Mouse (Mus musculus): Measurements from ENCODE around the gene Jaml. TPM values are rescaled to one million over a fixed set of nuclear protein-coding genes. Genes with fewer than 3 reads are reported as not detected.

The Jaml gene
- polyA plus RNA-seq, 1 experiment from 2014 or later: not detected

GRCm38 (mm10) chr9:45062677-45063076 is 16.3 kb upstream of the Jaml start:
- no peaks in the 10 kb centered on the region for H3K36me3 ChIP-seq (ENCODE audit: control insufficient read depth, insufficient read depth, low read length)
- no peak overlapping the region for H3K9ac ChIP-seq (replicated peaks; ENCODE audit: low read depth, low read length)
- no peak overlapping the region for H3K4me2 ChIP-seq (ENCODE audit: low read depth, low read length)
- H3K4me1 ChIP-seq (ENCODE audit: control insufficient read depth, insufficient read depth, low read length): no peaks in the 10 kb centered on the region
- H3K27ac ChIP-seq (ENCODE audit: low read depth, low read length): no peak overlapping the region
- WGBS: 67% methylated on average over 3 of the region's 3 CpGs
- H3K27me3 ChIP-seq (ENCODE audit: control insufficient read depth, insufficient read depth, low read length): no peaks in the 10 kb centered on the region
- no peaks in the 10 kb centered on the region for H3K9me3 ChIP-seq (ENCODE audit: control insufficient read depth, low read length)
- H3K4me3 ChIP-seq (ENCODE audit: low read depth, low read length): no peak overlapping the region
- ATAC-seq (ENCODE audit: low read depth): no peak

- Histone ChIP-seq H3K9ac (replicated peaks; ENCODE audit: low read depth, low read length) (no peak overlapping the region), H3K27ac (ENCODE audit: low read depth, low read length) (no peak overlapping the region), H3K4me2 (ENCODE audit: low read depth, low read length) (no peak overlapping the region), H3K4me1 (ENCODE audit: control insufficient read depth, insufficient read depth, low read length) (no peaks in the 10 kb centered on the region), H3K36me3 (ENCODE audit: control insufficient read depth, insufficient read depth, low read length) (no peaks in the 10 kb centered on the region), H3K27me3 (ENCODE audit: control insufficient read depth, insufficient read depth, low read length) (no peaks in the 10 kb centered on the region), H3K4me3 (ENCODE audit: low read depth, low read length) (no peak overlapping the region), H3K9me3 (ENCODE audit: control insufficient read depth, low read length) (no peaks in the 10 kb centered on the region)
- 91% methylated on average over 6 of the region's 6 CpGs for WGBS
- no peak for ATAC-seq (ENCODE audit: low read depth)
Measured at GRCm38 (mm10) chr9:45064421-45064820, 14.6 kb upstream of the Jaml start.

- 83% methylated on average over 4 of the region's 4 CpGs for WGBS
- no peak overlapping the region for H3K4me2 ChIP-seq (ENCODE audit: low read depth, low read length)
Measured at GRCm38 (mm10) chr9:45066735-45067134, 12.2 kb upstream of the Jaml start.

GRCm38 (mm10) chr9:45071800-45072199 is 7.2 kb upstream of the Jaml start:
- H3K27ac ChIP-seq (ENCODE audit: low read depth, low read length): no peak overlapping the region
- no peak overlapping the region for H3K4me2 ChIP-seq (ENCODE audit: low read depth, low read length)
- no peak overlapping the region for H3K9ac ChIP-seq (replicated peaks; ENCODE audit: low read depth, low read length)
- WGBS: 59% methylated on average over 3 of the region's 3 CpGs
- no peak for ATAC-seq (ENCODE audit: low read depth)
- H3K4me1 ChIP-seq (ENCODE audit: control insufficient read depth, insufficient read depth, low read length): no peaks in the 10 kb centered on the region
- H3K27me3 ChIP-seq (ENCODE audit: control insufficient read depth, insufficient read depth, low read length): no peaks in the 10 kb centered on the region
- H3K9me3 ChIP-seq (ENCODE audit: control insufficient read depth, low read length): no peaks in the 10 kb centered on the region
- no peaks in the 10 kb centered on the region for H3K36me3 ChIP-seq (ENCODE audit: control insufficient read depth, insufficient read depth, low read length)
- no peak overlapping the region for H3K4me3 ChIP-seq (ENCODE audit: low read depth, low read length)

More at GRCm38 (mm10) chr9:45066735-45067134, 12.2 kb upstream of the Jaml start:
- H3K36me3 ChIP-seq (ENCODE audit: control insufficient read depth, insufficient read depth, low read length): no peaks in the 10 kb centered on the region
- H3K27ac ChIP-seq (ENCODE audit: low read depth, low read length): no peak overlapping the region
- H3K9me3 ChIP-seq (ENCODE audit: control insufficient read depth, low read length): no peaks in the 10 kb centered on the region
- H3K9ac ChIP-seq (replicated peaks; ENCODE audit: low read depth, low read length): no peak overlapping the region
- ATAC-seq (ENCODE audit: low read depth): no peak
- no peaks in the 10 kb centered on the region for H3K4me1 ChIP-seq (ENCODE audit: control insufficient read depth, insufficient read depth, low read length)
- H3K27me3 ChIP-seq (ENCODE audit: control insufficient read depth, insufficient read depth, low read length): no peaks in the 10 kb centered on the region
- no peak overlapping the region for H3K4me3 ChIP-seq (ENCODE audit: low read depth, low read length)

DNA sequence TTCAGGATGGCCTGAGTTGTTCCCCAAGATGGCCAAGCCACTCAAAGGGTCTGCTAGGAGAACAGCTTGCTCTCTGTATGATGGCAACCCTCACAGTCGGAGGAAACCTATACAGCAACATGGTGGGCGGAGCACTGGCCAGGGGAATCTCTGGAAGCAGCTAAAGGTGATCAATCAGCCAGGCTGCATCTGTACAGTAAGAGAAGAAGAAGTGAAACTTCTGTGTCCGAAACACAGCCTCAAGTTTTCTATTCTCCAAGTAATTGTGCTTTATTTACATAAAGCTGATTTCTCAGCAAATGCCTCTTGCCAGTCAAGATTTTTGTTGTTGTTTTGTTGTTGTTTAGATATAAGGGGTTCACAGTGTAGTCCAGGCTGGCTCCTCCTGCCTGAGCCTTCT is 1.1 kb upstream of the Jaml start:
- Histone ChIP-seq H3K27ac (ENCODE audit: low read depth, low read length) (no peak overlapping the region), H3K4me2 (ENCODE audit: low read depth, low read length) (no peak overlapping the region), H3K4me3 (ENCODE audit: low read depth, low read length) (no peak overlapping the region), H3K4me1 (ENCODE audit: control insufficient read depth, insufficient read depth, low read length) (no peaks in the 10 kb centered on the region), H3K9me3 (ENCODE audit: control insufficient read depth, low read length) (no peaks in the 10 kb centered on the region), H3K27me3 (ENCODE audit: control insufficient read depth, insufficient read depth, low read length) (no peaks in the 10 kb centered on the region), H3K36me3 (ENCODE audit: control insufficient read depth, insufficient read depth, low read length) (no peaks in the 10 kb centered on the region), H3K9ac (replicated peaks; ENCODE audit: low read depth, low read length) (no peak overlapping the region)
- 71% methylated on average over 3 of the region's 3 CpGs for WGBS
- ATAC-seq (ENCODE audit: low read depth): no peak

DNA sequence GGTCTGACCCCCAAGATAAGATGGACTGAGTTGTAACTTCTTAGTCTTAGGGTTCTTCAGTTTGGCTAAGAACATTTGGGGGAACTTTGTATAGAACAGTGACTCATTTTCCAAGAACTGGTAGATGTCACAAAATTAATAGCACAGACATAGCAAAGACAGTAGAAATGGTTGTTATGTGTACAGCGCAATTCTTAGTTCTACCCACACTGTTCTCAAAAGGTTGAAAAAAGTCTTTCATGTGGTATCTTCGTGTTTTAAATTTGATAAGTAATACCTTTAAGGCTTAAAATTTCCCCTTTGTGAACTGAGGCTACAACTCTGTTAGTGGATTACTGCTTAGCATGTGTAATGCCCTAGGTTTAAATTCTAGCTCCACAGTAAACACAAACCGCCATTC is 4.1 kb downstream of the Jaml start:
- no peak overlapping the region for H3K4me3 ChIP-seq (ENCODE audit: low read depth, low read length)
- ATAC-seq (ENCODE audit: low read depth): no peak
- H3K4me1 ChIP-seq (ENCODE audit: control insufficient read depth, insufficient read depth, low read length): no peaks in the 10 kb centered on the region
- no peak overlapping the region for H3K9ac ChIP-seq (replicated peaks; ENCODE audit: low read depth, low read length)
- 89% methylated on average over 3 of the region's 3 CpGs for WGBS
- H3K9me3 ChIP-seq (ENCODE audit: control insufficient read depth, low read length): no peaks in the 10 kb centered on the region
- H3K27ac ChIP-seq (ENCODE audit: low read depth, low read length): no peak overlapping the region
- H3K36me3 ChIP-seq (ENCODE audit: control insufficient read depth, insufficient read depth, low read length): no peaks in the 10 kb centered on the region
- no peaks in the 10 kb centered on the region for H3K27me3 ChIP-seq (ENCODE audit: control insufficient read depth, insufficient read depth, low read length)
- H3K4me2 ChIP-seq (ENCODE audit: low read depth, low read length): no peak overlapping the region

DNA sequence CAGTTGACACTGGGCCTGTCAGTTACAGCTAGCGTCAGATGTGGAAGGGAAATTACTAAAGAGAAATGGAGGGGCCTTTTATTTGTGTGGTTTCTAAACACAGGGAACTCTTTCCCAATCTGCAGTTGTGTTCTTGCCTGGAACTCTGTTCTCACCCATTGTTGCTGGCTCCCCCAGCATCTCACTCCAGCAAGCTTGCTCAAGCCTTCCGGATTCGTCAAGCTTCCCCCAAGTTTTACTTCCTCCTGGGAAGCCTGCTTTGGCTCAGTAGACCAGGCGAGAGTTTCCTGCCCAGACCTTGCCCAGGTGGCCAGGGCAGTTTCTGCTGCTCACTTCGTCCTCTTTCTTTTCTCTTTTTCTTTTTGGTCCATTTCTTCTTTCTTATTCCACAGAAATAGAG is 5.6 kb downstream of the Jaml start:
- Histone ChIP-seq H3K4me2 (ENCODE audit: low read depth, low read length) (no peak overlapping the region), H3K27ac (ENCODE audit: low read depth, low read length) (no peak overlapping the region), H3K9ac (replicated peaks; ENCODE audit: low read depth, low read length) (no peak overlapping the region), H3K27me3 (ENCODE audit: control insufficient read depth, insufficient read depth, low read length) (no peaks in the 10 kb centered on the region), H3K4me3 (ENCODE audit: low read depth, low read length) (no peak overlapping the region), H3K36me3 (ENCODE audit: control insufficient read depth, insufficient read depth, low read length) (no peaks in the 10 kb centered on the region), H3K9me3 (ENCODE audit: control insufficient read depth, low read length) (no peaks in the 10 kb centered on the region), H3K4me1 (ENCODE audit: control insufficient read depth, insufficient read depth, low read length) (no peaks in the 10 kb centered on the region)
- ATAC-seq (ENCODE audit: low read depth): no peak
- WGBS: 77% methylated on average over 5 of the region's 5 CpGs

GRCm38 (mm10) chr9:45085741-45086690 is 7.0 kb downstream of the Jaml start:
- Histone ChIP-seq H3K9me3 (ENCODE audit: control insufficient read depth, low read length) (no peaks in the 10 kb centered on the region), H3K9ac (replicated peaks; ENCODE audit: low read depth, low read length) (no peak overlapping the region), H3K27me3 (ENCODE audit: control insufficient read depth, insufficient read depth, low read length) (no peaks in the 10 kb centered on the region), H3K36me3 (ENCODE audit: control insufficient read depth, insufficient read depth, low read length) (no peaks in the 10 kb centered on the region), H3K4me3 (ENCODE audit: low read depth, low read length) (no peak overlapping the region), H3K4me2 (ENCODE audit: low read depth, low read length) (no peak overlapping the region), H3K4me1 (ENCODE audit: control insufficient read depth, insufficient read depth, low read length) (no peaks in the 10 kb centered on the region), H3K27ac (ENCODE audit: low read depth, low read length) (no peak overlapping the region)
- 84% methylated on average over 12 of the region's 12 CpGs for WGBS
- no peak for ATAC-seq (ENCODE audit: low read depth)

DNA sequence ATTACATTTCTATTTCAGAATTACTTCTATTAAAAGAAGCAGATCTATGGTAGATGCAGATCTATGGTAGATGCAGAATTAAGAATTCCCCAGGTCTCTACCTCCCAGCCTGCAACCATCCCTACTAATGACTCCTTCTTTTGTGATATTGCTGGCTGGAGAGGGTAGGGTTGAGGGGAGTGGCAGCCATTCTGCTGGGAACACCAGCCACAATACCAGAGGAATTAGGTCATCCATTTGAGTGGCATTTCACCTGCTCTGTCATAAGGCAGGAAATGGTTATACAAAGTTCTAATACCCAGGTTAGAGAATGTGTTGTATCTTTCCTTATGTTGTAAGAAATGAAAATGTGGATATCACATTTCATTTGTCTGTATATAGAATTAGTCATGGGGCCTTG is 9.1 kb downstream of the Jaml start:
- Histone ChIP-seq H3K4me2 (ENCODE audit: low read depth, low read length) (no peak overlapping the region), H3K36me3 (ENCODE audit: control insufficient read depth, insufficient read depth, low read length) (no peaks in the 10 kb centered on the region), H3K4me1 (ENCODE audit: control insufficient read depth, insufficient read depth, low read length) (no peaks in the 10 kb centered on the region), H3K4me3 (ENCODE audit: low read depth, low read length) (no peak overlapping the region), H3K27me3 (ENCODE audit: control insufficient read depth, insufficient read depth, low read length) (no peaks in the 10 kb centered on the region), H3K9ac (replicated peaks; ENCODE audit: low read depth, low read length) (no peak overlapping the region), H3K27ac (ENCODE audit: low read depth, low read length) (no peak overlapping the region), H3K9me3 (ENCODE audit: control insufficient read depth, low read length) (no peaks in the 10 kb centered on the region)
- no peak for ATAC-seq (ENCODE audit: low read depth)
